Mouse (Mus musculus): Measurements from ENCODE around the gene Zdhhc8. TPM values are rescaled to one million over a fixed set of nuclear protein-coding genes. Genes with fewer than 3 reads are reported as not detected.

Zdhhc8 gene
- polyA plus RNA-seq, 1 experiment from 2014 or later: 0.79 TPM

DNA sequence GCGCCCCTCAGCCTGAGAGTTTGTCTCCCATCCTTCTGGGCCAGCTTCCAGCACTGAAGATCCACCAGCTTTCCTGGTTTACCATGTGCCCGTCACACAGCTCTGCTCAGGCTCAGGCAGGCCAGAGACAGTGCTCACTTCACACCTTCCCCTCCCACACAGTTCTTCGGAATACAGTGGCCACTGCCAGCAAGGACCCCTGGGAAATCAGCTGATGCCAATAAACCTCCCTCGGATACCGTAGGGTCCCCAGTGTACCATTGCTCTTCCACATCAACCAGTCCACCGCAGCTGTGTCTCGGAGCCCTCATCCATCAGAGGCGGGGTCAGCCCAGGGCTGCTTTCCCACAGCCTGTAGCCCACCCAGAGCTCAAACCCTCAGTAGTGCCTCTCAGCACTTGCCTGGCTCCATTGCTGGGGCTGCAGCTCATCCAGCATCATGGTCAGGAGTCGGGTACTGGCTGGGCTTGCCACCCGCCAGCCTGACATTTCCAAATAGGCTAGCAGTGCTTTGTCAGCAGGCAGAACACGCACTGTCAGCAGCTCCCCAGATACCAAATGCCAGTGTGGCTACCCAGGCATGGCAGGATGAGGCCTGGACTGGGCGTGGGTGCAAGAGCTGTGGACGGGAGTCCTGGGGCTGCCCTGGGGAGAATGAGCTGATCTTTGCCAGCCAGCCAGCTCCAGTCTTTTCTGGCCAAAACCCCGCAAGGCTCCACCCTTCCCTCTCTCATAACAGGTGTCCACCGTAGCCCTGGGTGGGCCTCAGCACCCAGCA is 40.5 kb downstream of the Zdhhc8 start:
- no peaks in the 10 kb centered on the region for H3K4me1 ChIP-seq (ENCODE audit: control insufficient read depth, low read depth, low read length)
- H3K36me3 ChIP-seq (ENCODE audit: control insufficient read depth, insufficient read depth): no peaks in the 10 kb centered on the region
- ATAC-seq (ENCODE audit: low read depth): no peak
- no peak overlapping the region for H3K9ac ChIP-seq (ENCODE audit: low read depth, low read length)
- H3K27me3 ChIP-seq (ENCODE audit: control insufficient read depth, insufficient read depth, low read depth, low read length): no peaks in the 10 kb centered on the region
- no peak overlapping the region for H3K4me2 ChIP-seq (ENCODE audit: low read depth, low read length)
- H3K27ac ChIP-seq (ENCODE audit: low read length): no peak overlapping the region
- H3K9me3 ChIP-seq (replicated peaks; ENCODE audit: control insufficient read depth, low read length): no peaks in the 10 kb centered on the region
- no peak overlapping the region for H3K4me3 ChIP-seq (ENCODE audit: low read depth, low read length)
- 60% methylated on average over 15 of the region's 15 CpGs for WGBS (ENCODE audit: insufficient replicate concordance)

DNA sequence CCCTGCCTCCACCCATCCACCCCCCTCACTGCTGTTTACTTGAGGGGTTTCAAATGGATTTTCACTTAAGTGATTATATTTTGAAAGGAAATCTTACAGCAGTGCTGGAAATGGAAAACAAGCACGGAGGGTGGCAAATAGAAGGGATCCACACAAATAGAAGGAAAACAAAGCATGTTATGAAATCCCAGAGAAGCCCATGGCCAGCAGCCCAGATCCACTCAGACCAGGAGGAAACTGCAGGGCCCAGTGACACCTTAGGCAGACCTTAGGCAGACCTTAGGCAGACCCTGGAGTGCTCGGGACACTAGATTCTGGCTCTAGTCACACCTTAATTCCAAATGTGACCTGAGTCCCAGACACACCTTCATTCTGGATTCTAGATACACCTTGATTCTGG is 43.9 kb downstream of the Zdhhc8 start:
- 45% methylated on average over 2 of the region's 2 CpGs for WGBS (ENCODE audit: insufficient replicate concordance)
- no peak overlapping the region for H3K4me2 ChIP-seq (ENCODE audit: low read depth, low read length)

DNA sequence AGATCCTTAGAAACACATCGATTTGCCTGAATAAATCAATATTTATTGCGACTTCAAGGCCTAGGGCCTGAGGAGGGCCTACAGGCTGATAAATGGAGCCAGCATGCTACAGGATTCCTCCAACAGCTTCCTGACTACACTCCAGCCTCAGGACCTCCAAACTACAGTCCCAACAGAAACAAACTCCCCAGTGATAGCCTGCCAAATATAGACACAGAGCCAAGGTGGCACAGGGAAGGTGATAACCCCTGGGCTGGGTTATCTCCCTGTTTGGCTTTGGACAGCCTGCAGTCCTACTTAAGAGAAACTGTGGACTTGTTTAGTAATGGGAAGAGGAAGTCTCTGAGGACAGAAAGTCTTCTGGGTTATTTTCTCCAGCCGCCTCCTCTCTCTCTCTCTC is 47.7 kb downstream of the Zdhhc8 start:
- Histone ChIP-seq H3K27ac (ENCODE audit: low read length) (no peak overlapping the region), H3K9me3 (replicated peaks; ENCODE audit: control insufficient read depth, low read length) (no peaks in the 10 kb centered on the region), H3K27me3 (ENCODE audit: control insufficient read depth, insufficient read depth, low read depth, low read length) (no peaks in the 10 kb centered on the region), H3K4me3 (ENCODE audit: low read depth, low read length) (no peak overlapping the region), H3K4me1 (ENCODE audit: control insufficient read depth, low read depth, low read length) (no peaks in the 10 kb centered on the region), H3K36me3 (ENCODE audit: control insufficient read depth, insufficient read depth) (no peaks in the 10 kb centered on the region), H3K9ac (ENCODE audit: low read depth, low read length) (no peak overlapping the region), H3K4me2 (ENCODE audit: low read depth, low read length) (no peak overlapping the region)
- WGBS (ENCODE audit: insufficient replicate concordance): 51% methylated on average over 3 of the region's 3 CpGs
- ATAC-seq (ENCODE audit: low read depth): no peak

More for the DNA sequence above, 43.9 kb downstream of the Zdhhc8 start:
- H3K9me3 ChIP-seq (replicated peaks; ENCODE audit: control insufficient read depth, low read length): no peaks in the 10 kb centered on the region
- H3K36me3 ChIP-seq (ENCODE audit: control insufficient read depth, insufficient read depth): no peaks in the 10 kb centered on the region
- no peak overlapping the region for H3K4me3 ChIP-seq (ENCODE audit: low read depth, low read length)
- H3K27me3 ChIP-seq (ENCODE audit: control insufficient read depth, insufficient read depth, low read depth, low read length): no peaks in the 10 kb centered on the region
- no peaks in the 10 kb centered on the region for H3K4me1 ChIP-seq (ENCODE audit: control insufficient read depth, low read depth, low read length)
- H3K9ac ChIP-seq (ENCODE audit: low read depth, low read length): no peak overlapping the region
- no peak for ATAC-seq (ENCODE audit: low read depth)
- H3K27ac ChIP-seq (ENCODE audit: low read length): no peak overlapping the region

DNA sequence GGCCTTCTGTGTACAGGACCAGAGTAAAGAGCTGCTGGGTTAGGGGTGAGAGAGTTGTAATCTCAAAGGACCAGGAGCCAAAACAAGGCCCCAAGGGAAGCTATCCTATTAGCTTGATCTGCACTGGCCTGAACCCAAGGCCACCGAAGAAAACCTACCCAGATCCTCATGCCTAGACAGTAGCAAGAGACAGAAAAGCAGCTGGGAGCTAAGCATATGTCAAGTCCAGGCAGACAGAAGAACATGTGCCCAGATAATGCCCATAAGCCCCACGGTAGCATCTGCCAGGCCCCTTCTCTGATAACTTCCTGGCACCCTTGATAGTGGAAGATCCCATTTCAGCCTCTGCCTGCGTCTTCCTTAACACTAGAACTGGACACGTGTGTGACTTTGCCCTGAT is 48.1 kb downstream of the Zdhhc8 start:
- Histone ChIP-seq H3K27me3 (ENCODE audit: control insufficient read depth, insufficient read depth, low read depth, low read length) (no peaks in the 10 kb centered on the region), H3K9ac (ENCODE audit: low read depth, low read length) (no peak overlapping the region), H3K27ac (ENCODE audit: low read length) (no peak overlapping the region), H3K4me1 (ENCODE audit: control insufficient read depth, low read depth, low read length) (no peaks in the 10 kb centered on the region), H3K4me3 (ENCODE audit: low read depth, low read length) (no peak overlapping the region), H3K9me3 (replicated peaks; ENCODE audit: control insufficient read depth, low read length) (no peaks in the 10 kb centered on the region), H3K36me3 (ENCODE audit: control insufficient read depth, insufficient read depth) (no peaks in the 10 kb centered on the region), H3K4me2 (ENCODE audit: low read depth, low read length) (no peak overlapping the region)
- no peak for ATAC-seq (ENCODE audit: low read depth)
- 48% methylated on average over 4 of the region's 4 CpGs for WGBS (ENCODE audit: insufficient replicate concordance)

DNA sequence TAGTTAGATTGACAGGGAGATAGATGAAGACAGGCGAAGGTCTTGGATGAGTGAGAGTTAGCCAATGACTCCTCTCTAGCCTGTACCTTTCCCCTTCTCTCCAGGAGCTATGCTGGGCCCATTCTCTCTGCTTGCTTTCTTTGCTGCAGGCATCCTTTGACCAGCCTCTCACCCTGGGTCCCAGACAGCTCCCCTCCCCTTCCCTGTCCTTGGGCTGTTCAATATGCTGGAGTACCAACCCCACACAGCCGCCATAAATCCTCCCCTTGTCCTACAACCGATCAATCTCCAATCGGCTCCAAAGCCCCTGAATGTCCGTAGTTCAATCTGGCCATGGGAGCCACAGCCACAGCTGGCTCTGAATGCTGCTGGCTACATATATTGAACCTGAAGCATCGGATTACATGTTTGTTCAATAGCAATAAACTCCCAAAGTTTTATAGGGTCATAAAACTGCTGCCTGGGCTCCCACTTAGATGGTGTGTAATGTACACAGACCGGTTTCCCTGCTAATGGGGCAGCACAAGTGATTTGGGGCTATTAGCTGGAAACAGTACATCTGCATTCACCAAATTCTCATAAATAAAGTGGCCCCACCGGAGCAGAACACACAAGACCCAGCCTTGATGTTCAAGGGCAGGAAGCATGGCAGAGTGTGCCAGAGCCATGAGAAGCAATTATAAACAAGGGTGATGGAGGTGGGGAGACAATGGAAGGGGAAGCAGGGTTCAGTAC is 49.1 kb downstream of the Zdhhc8 start:
- Histone ChIP-seq H3K4me3 (ENCODE audit: low read depth, low read length) (no peak overlapping the region), H3K4me2 (ENCODE audit: low read depth, low read length) (no peak overlapping the region), H3K9me3 (replicated peaks; ENCODE audit: control insufficient read depth, low read length) (no peaks in the 10 kb centered on the region), H3K9ac (ENCODE audit: low read depth, low read length) (no peak overlapping the region), H3K27ac (ENCODE audit: low read length) (no peak overlapping the region), H3K36me3 (ENCODE audit: control insufficient read depth, insufficient read depth) (no peaks in the 10 kb centered on the region), H3K4me1 (ENCODE audit: control insufficient read depth, low read depth, low read length) (no peaks in the 10 kb centered on the region), H3K27me3 (ENCODE audit: control insufficient read depth, insufficient read depth, low read depth, low read length) (no peaks in the 10 kb centered on the region)
- WGBS (ENCODE audit: insufficient replicate concordance): 67% methylated on average over 8 of the region's 8 CpGs
- ATAC-seq (ENCODE audit: low read depth): no peak

DNA sequence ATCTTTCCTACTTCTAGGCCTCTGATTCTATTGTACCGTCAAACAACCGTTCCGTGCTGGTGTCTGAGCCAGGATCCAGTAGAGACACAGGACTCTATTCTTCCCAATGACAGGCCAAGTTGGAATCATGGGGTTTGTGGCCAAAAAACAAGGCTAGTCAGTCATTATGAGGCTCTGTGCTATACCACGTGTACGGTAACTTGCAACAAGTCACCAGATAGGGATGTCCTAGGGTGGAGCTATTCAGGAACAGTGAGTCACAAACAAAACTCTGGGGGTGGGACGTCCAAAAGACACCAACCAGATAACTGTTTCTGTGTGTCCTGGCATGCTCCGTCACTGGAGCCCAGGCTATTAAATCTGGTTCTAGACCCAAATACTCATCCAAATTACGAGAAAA is 52.2 kb downstream of the Zdhhc8 start:
- no peak overlapping the region for H3K9ac ChIP-seq (ENCODE audit: low read depth, low read length)
- no peaks in the 10 kb centered on the region; the same call in 1 of the 2 replicates for H3K4me1 ChIP-seq (ENCODE audit: control insufficient read depth, low read depth, low read length)
- H3K4me3 ChIP-seq (ENCODE audit: low read depth, low read length): no peak overlapping the region
- no peak overlapping the region for H3K27ac ChIP-seq (ENCODE audit: low read length)
- no peaks in the 10 kb centered on the region for H3K36me3 ChIP-seq (ENCODE audit: control insufficient read depth, insufficient read depth)
- ATAC-seq (ENCODE audit: low read depth): no peak
- no peaks in the 10 kb centered on the region for H3K27me3 ChIP-seq (ENCODE audit: control insufficient read depth, insufficient read depth, low read depth, low read length)
- H3K9me3 ChIP-seq (replicated peaks; ENCODE audit: control insufficient read depth, low read length): no peaks in the 10 kb centered on the region
- no peak overlapping the region for H3K4me2 ChIP-seq (ENCODE audit: low read depth, low read length)
- WGBS (ENCODE audit: insufficient replicate concordance): 51% methylated on average over 8 of the region's 8 CpGs

DNA sequence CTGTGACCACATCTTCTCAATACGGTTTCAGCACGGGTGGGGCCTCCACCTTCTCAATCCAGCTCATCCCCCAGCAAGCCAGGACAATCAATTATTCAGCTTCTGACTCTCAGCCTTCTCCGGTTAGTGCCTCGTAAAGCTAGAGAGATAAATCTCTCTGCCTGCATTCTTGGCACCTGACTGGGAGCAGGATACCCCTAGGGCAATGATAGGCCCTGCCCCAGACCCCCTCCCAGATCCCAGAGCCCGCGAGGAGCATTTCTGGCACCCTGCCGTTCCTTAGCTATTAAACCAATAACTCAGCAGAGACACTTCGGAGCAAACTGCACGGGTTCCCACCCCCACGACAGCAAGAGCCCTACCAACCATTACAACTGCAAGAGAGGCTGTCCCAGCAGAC is 53.5 kb downstream of the Zdhhc8 start:
- H3K4me2 ChIP-seq (ENCODE audit: low read depth, low read length): no peak overlapping the region
- H3K4me3 ChIP-seq (ENCODE audit: low read depth, low read length): no peak overlapping the region
- H3K9ac ChIP-seq (ENCODE audit: low read depth, low read length): no peak overlapping the region
- H3K27me3 ChIP-seq (ENCODE audit: control insufficient read depth, insufficient read depth, low read depth, low read length): no peaks in the 10 kb centered on the region
- H3K27ac ChIP-seq (ENCODE audit: low read length): no peak overlapping the region
- WGBS (ENCODE audit: insufficient replicate concordance): 56% methylated on average over 10 of the region's 10 CpGs
- H3K4me1 ChIP-seq (ENCODE audit: control insufficient read depth, low read depth, low read length): peaks cover 4% of the 10 kb centered on the region; the same call in 1 of the 2 replicates
- H3K9me3 ChIP-seq (replicated peaks; ENCODE audit: control insufficient read depth, low read length): no peaks in the 10 kb centered on the region
- ATAC-seq (ENCODE audit: low read depth): no peak
- H3K36me3 ChIP-seq (ENCODE audit: control insufficient read depth, insufficient read depth): no peaks in the 10 kb centered on the region

DNA sequence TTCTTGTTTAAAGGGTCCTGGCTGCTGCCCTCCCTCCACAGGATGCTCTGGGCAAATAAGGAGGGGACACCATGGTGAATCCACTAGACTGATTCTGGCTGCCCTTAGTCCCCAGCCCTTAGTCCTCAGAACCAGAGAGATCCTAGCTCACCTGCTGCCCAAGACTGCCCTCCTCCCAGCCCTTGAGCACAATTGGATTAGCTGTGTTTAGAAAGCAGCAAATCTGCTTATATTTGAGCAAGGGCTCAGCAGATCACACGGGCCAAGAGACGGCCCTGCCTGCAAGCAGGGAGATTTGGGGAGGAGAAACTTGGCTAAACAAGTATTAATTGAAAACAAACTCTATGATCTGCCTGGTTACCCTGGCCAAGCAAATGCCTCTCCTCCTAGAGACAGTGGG is 55.3 kb downstream of the Zdhhc8 start:
- no peaks in the 10 kb centered on the region for H3K9me3 ChIP-seq (replicated peaks; ENCODE audit: control insufficient read depth, low read length)
- no peak overlapping the region for H3K27ac ChIP-seq (ENCODE audit: low read length)
- 40% methylated on average over 2 of the region's 2 CpGs for WGBS (ENCODE audit: insufficient replicate concordance)
- H3K36me3 ChIP-seq (ENCODE audit: control insufficient read depth, insufficient read depth): no peaks in the 10 kb centered on the region
- no peak overlapping the region for H3K4me3 ChIP-seq (ENCODE audit: low read depth, low read length)
- no peak for ATAC-seq (ENCODE audit: low read depth)
- no peak overlapping the region for H3K9ac ChIP-seq (ENCODE audit: low read depth, low read length)
- H3K4me1 ChIP-seq (ENCODE audit: control insufficient read depth, low read depth, low read length): peaks cover 4% of the 10 kb centered on the region
- H3K4me2 ChIP-seq (ENCODE audit: low read depth, low read length): no peak overlapping the region
- H3K27me3 ChIP-seq (ENCODE audit: control insufficient read depth, insufficient read depth, low read depth, low read length): no peaks in the 10 kb centered on the region

DNA sequence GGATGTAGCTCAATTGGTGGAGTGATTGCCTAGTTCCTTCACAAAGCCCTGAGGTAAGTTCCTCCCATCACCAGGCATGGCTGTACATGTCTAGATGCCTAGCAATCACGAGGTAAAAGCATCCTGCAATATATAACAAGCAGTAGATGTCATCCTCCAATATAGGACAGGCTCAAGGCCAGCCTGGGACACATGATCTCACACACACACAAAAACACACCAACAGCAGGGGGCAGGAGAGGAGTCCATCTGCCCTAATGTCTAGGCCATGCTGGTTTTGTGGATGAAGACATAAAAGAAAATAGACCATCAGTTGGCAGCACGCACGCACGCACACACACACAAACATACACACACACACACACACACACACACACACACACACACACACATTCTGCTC is 58.2 kb downstream of the Zdhhc8 start:
- no peak overlapping the region for H3K9ac ChIP-seq (ENCODE audit: low read depth, low read length)
- H3K27me3 ChIP-seq (ENCODE audit: control insufficient read depth, insufficient read depth, low read depth, low read length): no peaks in the 10 kb centered on the region
- WGBS (ENCODE audit: insufficient replicate concordance): 64% methylated on average over 4 of the region's 4 CpGs
- no peaks in the 10 kb centered on the region for H3K9me3 ChIP-seq (replicated peaks; ENCODE audit: control insufficient read depth, low read length)
- peak; percentile 44 for ATAC-seq (ENCODE audit: low read depth)
- no peaks in the 10 kb centered on the region for H3K36me3 ChIP-seq (ENCODE audit: control insufficient read depth, insufficient read depth)
- no peak overlapping the region for H3K27ac ChIP-seq (ENCODE audit: low read length)
- no peak overlapping the region for H3K4me3 ChIP-seq (ENCODE audit: low read depth, low read length)
- H3K4me1 ChIP-seq (ENCODE audit: control insufficient read depth, low read depth, low read length): peaks cover 4% of the 10 kb centered on the region
- H3K4me2 ChIP-seq (ENCODE audit: low read depth, low read length): no peak overlapping the region

All from liver, embryonic 16.5 days (tissue).